Mouse (Mus musculus) forebrain, embryonic 12.5 days (tissue): ENCODE data around the gene Mast4. TPM values are rescaled to one million over a fixed set of nuclear protein-coding genes. Genes with fewer than 3 reads are reported as not detected.

Source experiments
- ATAC-seq: fragments of 200-750 bp; cut with Nextera tagmentation; 2 replicates; pipeline ENCODE4 v1.8.0; 2017; ENCODE audit warnings: moderate TSS enrichment; ENCODE audit not compliant: low FRiP score
- H3K27ac ChIP-seq: fragments of 300-500 bp; sonication (generic); 2 replicates; pipeline ENCODE4 v1.5.1; 2016; ENCODE audit warnings: mild to moderate bottlenecking
- H3K27me3 ChIP-seq: fragments of 300-500 bp; sonication (generic); 2 replicates; pipeline ENCODE4 v1.6.1; 2016; ENCODE audit warnings: mild to moderate bottlenecking
- H3K36me3 ChIP-seq: fragments of 300-500 bp; sonication (generic); replicated peaks from 2 replicates; pipeline ENCODE4 v1.6.1; 2016; ENCODE audit warnings: mild to moderate bottlenecking
- H3K4me1 ChIP-seq: fragments of 300-500 bp; sonication (generic); 2 replicates; pipeline ENCODE4 v1.6.1; 2016
- H3K4me2 ChIP-seq: fragments of 300-500 bp; sonication (generic); 2 replicates; pipeline ENCODE4 v1.6.1; 2016; ENCODE audit warnings: mild to moderate bottlenecking, moderate library complexity
- H3K4me3 ChIP-seq: fragments of 300-500 bp; sonication (generic); replicated peaks from 2 replicates; pipeline ENCODE4 v1.5.1; 2016; ENCODE audit warnings: mild to moderate bottlenecking
- H3K9ac ChIP-seq: fragments of 300-500 bp; sonication (generic); 2 replicates; pipeline ENCODE4 v1.6.1; 2016; ENCODE audit warnings: mild to moderate bottlenecking
- H3K9me3 ChIP-seq: fragments of 300-500 bp; sonication (generic); 2 replicates; pipeline ENCODE4 v1.6.1; 2016
- WGBS: fragments of 180-500 bp; shearing (Covaris S2); methylation state at CpG from one replicate; pipeline ENCODE4 v1.1.7; 2016; 5-methylcytosine and 5-hydroxymethylcytosine counted together
- polyA plus RNA-seq: library from polyadenylated mRNA; unstranded; fragments of >200 nt; fragmentation: Nextera tagmentation; extraction: Ambion mirVana; gene quantifications from 2 replicates; pipeline ENCODE4 v1.2.1, GENCODE M21; 2016

The Mast4 gene
- polyA plus RNA-seq, 1 experiment from 2014 or later, result 21.5 TPM

DNA sequence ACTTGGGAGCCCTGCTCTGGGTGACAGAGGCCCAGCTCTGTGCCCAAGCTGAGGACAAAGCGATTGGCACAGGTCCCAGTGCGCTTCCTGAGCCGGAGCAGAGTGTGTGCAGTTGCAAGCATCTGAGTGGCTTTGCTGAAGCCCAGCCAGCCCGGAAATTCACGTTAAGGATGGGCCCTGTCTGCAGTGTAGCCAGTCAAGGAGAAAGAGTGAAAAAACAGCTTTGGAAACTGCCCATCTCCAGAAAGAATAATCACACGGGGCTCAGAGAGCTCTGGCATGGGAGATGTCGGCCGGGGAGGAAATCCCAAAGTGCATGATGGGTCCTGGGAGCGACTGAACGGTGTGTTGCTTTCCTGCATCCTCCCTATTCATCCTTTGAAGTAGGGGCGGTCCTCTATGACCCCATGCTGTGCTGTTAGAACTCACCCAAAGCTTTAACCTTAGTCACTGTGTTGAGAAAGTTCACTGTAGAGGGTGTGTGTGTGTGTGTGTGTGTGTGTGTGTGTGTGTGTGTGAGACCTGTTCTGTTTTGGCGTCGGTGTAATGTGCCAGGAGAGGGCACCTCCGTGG is 635.5 kb downstream of the Mast4 start:
- Histone ChIP-seq H3K4me3 (peak overlapping the region; percentile 15; the same call in 1 of the 2 replicates), H3K36me3 (no peaks in the 10 kb centered on the region), H3K9ac (0 out of 2 replicates have a peak overlapping the region, but pooled peaks have one; percentile 8), H3K27me3 (no peaks in the 10 kb centered on the region), H3K4me2 (peak overlapping the region; percentile 36), H3K27ac (peak overlapping the region; percentile 89), H3K4me1 (peaks cover 27% of the 10 kb centered on the region), H3K9me3 (no peaks in the 10 kb centered on the region)
- WGBS, result 21% methylated on average over 14 of the region's 14 CpGs
- peak; percentile 92 for ATAC-seq

DNA sequence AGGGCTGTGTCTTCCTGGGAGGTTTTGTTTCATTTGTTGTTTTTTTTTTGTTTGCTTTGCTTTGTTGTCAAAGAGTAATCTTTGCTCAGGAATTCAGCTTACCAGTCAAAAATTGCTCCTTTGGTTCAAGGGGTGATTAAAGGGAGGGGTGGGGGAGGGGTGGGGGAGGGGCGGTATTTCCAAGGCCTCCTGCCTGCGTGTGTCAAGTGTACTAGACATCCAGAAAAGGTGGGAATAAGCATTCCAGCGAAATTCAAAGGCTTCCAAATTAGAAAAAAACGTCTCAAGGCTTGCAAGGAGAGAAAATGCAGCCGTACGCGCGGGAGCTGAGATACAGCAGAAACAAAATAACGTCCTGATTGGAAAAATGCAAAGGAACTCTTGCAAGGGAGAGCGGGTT is 636.0 kb downstream of the Mast4 start:
- H3K27ac ChIP-seq, result peak overlapping the region; percentile 89
- H3K4me1 ChIP-seq, result peaks cover 27% of the 10 kb centered on the region
- H3K9me3 ChIP-seq, result no peaks in the 10 kb centered on the region
- H3K27me3 ChIP-seq, result no peaks in the 10 kb centered on the region
- H3K36me3 ChIP-seq, result no peaks in the 10 kb centered on the region
- H3K4me2 ChIP-seq, result peak overlapping the region; percentile 36
- ATAC-seq, result peak; percentile 50; the same call in 1 of the 2 replicates
- H3K9ac ChIP-seq, result 0 out of 2 replicates have a peak overlapping the region, but pooled peaks have one; percentile 8
- peak overlapping the region; percentile 15 for H3K4me3 ChIP-seq
- WGBS, result 10% methylated on average over 10 of the region's 10 CpGs

DNA sequence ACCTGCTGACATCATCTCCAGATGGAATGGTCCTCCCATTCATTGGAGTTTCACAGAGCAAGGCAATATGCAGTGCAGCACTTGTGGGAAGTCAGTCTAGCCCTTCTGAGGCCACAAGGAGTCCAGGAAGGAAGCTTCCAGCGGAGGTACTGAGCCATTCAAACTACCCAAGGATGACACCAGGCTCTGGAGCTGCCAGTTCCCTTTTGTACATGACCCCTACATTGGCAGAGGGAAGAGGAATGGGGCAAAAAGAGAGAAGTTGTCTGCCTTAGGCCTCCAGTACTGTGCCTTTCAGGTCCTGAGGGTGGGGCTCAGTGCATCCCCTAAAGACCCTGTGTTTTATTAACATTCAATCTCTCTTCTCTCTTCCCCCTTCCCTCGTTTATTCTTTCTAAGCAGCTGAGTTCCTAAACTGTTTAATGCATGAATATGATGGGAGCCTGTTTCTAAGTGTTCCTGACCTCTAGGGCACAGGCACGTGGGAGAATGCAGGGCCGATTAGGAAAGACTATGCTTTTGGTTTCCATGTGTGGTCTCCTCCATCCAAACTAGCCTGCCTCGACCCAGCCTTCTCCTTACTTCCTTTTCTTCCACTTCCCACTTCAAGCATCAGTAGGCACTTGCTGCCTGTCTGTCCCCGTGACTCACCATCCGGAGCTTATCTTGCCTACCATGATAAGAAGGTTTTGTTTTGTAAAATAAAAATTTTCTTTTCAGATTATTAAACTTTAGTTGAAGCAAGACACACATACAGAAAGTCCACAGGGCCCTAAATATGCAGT is 639.0 kb downstream of the Mast4 start:
- Histone ChIP-seq H3K27me3 (no peaks in the 10 kb centered on the region), H3K9me3 (no peaks in the 10 kb centered on the region), H3K9ac (no peak overlapping the region), H3K4me2 (no peak overlapping the region), H3K27ac (no peak overlapping the region), H3K4me1 (peaks cover 31% of the 10 kb centered on the region), H3K4me3 (no peak overlapping the region), H3K36me3 (no peaks in the 10 kb centered on the region)
- no peak for ATAC-seq
- 80% methylated on average over 7 of the region's 7 CpGs for WGBS

DNA sequence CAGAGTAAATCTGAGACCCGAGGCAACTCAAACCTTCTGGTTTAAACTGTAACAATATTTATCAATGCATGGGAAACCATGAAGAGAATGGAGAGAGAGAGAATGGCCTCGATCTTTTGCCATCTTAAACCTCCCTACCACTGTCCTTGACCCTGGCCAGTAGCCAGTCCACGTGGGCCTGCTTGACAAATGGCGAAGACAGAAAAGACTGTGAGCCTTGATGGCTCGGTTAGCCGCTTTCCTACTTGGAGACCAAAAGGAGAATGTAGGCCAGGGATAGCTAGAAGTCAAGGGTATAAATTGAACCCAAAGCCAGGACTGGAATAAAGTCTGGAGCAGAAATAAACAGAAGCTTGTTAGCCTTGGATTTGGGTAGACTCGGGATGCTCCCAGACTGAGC is 640.1 kb downstream of the Mast4 start:
- ATAC-seq, result no peak
- no peaks in the 10 kb centered on the region for H3K27me3 ChIP-seq
- WGBS, result 94% methylated on average over 7 of the region's 7 CpGs
- no peak overlapping the region for H3K4me3 ChIP-seq
- no peak overlapping the region for H3K9ac ChIP-seq
- H3K9me3 ChIP-seq, result no peaks in the 10 kb centered on the region
- H3K36me3 ChIP-seq, result no peaks in the 10 kb centered on the region
- peaks cover 23% of the 10 kb centered on the region for H3K4me1 ChIP-seq
- no peak overlapping the region for H3K4me2 ChIP-seq
- no peak overlapping the region for H3K27ac ChIP-seq

DNA sequence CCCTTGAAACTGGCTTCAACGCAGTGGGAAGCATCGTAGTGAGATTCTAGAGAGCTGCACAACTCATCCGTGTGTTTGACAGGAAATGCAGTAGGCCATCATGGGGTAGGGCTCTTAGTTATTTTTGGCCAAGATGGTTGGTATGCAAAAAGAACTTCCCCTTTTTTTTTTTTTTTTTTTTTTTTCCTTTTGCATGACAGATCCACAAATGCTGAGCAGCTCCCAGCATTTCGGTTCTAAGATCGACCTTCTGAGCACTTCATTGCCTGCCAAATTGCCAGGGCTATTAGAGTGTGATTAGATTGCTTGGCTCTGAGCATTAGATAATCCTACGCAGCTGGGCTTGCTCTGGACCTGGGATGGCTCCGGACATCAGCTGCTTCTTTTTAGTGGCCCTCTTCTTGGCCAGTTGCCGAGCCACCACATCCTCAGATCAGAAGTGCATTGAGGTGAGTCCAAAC is 640.9 kb downstream of the Mast4 start, which contains the start of gene Cd180:
TSS of gene Cd180 (plus strand) at position 218 of the 461 bp plus-strand sequence.
- ATAC-seq, result no peak
- Histone ChIP-seq H3K27ac (no peak within 1 kb of the TSS), H3K4me3 (no peak within 1 kb of the TSS), H3K4me2 (no peak within 1 kb of the TSS), H3K36me3 (no peaks in the 10 kb centered on the region), H3K4me1 (peaks cover 15% of the 10 kb centered on the region), H3K9me3 (no peaks in the 10 kb centered on the region), H3K27me3 (no peaks in the 10 kb centered on the region), H3K9ac (no peak within 1 kb of the TSS)
- 93% methylated on average over 8 of the region's 8 CpGs for WGBS

DNA sequence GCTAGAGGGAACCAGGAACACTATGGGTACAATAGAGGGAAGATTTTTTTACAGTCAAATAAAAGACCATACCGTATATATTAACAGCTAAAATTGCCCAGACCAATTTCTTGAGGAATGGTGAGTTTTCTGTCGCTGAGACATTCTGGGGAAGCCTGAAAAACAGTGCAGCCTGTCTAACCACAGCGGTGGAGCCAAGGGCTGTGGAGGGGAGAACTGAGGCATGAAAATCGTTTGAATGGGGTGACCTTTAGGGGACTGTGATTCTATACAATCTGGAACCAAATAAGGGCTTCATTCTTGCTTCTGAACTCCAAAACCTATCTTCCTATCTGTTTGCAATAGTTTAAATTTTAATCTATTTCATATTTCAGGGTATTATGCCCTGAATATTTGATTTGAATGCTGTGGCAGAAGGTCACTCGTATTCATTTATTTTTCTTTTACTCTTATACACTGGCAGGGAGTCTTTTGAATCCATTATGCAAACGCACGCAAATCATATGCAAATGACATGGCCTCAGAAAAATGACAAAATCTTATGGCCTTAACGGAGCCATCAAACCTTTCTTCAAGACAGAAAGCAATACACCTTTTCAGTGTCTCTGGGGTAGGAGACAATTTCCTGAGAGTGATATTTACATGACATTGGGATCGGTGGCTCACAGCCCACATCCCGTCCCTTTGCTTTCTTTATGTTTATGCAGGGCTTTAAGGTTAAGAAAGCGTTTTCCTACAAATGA is 642.7 kb downstream of the Mast4 start:
- no peak overlapping the region for H3K27ac ChIP-seq
- H3K9me3 ChIP-seq, result no peaks in the 10 kb centered on the region
- no peaks in the 10 kb centered on the region for H3K27me3 ChIP-seq
- no peak overlapping the region for H3K9ac ChIP-seq
- no peak overlapping the region for H3K4me3 ChIP-seq
- ATAC-seq, result no peak
- 51% methylated on average over 11 of the region's 11 CpGs for WGBS
- no peaks in the 10 kb centered on the region for H3K36me3 ChIP-seq
- peaks cover 13% of the 10 kb centered on the region for H3K4me1 ChIP-seq
- no peak overlapping the region for H3K4me2 ChIP-seq

DNA sequence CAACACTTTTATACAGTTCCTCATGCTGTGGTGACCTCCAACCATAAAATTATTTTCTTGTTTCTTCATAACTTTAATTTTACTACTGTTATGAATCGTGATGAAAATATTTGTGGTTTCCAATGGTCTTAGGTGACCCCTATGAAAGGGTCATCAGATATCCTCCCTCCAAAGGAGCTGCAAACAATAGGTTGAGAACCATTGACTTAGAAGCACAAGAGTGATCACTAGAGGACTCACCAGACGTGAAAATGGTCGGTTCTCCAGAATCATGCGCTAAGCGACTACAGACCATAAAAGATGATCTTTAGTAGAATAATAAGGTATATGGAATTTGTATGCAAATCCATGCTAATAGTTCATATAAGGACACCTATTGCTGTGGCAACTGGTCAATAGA is 644.1 kb downstream of the Mast4 start:
- no peak for ATAC-seq
- Histone ChIP-seq H3K27ac (no peak overlapping the region), H3K4me3 (no peak overlapping the region), H3K4me2 (no peak overlapping the region), H3K27me3 (no peaks in the 10 kb centered on the region), H3K4me1 (peaks cover 13% of the 10 kb centered on the region), H3K9me3 (no peaks in the 10 kb centered on the region), H3K9ac (no peak overlapping the region), H3K36me3 (no peaks in the 10 kb centered on the region)
- WGBS, result 90% methylated on average over 5 of the region's 5 CpGs

DNA sequence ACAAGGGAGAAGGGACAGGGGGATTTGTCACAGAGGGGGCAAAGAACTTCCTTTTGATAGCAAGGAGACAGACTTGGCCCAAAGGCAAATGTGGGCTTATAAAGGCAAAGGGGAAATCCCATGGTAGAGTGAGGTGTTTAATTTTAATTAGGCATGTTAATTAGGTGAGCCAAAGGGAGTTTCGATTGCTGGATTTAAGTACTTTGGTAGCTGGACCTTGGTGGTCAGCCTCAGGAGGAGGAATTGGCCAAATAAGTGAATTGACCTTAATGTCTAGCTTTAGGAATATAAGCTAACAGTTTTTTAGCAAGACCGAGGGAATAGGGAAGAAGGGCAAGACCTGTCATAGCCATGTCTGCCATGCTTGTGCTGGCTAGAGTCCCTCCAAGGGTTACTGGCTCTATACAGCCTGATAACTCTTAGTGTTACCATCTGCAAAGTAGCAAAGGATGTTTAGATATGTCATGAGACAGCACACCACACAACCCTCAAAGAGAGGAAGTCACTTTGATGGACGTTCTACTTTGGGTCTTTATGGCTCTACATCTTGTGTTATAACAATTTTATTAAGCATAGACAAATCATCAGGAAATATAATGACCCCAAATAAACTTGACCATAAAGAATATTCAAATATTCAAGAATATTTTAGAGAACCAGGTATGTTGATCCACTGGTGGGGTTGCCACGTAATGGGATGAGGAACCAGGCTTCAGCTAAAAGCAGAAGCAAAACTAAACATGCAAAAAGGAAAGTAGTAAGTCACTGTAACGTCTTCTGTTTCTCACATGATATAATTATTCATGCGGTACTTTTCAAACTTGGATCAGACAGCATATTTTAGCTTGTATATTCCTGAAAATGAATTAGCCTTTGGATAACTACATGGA is 644.9 kb downstream of the Mast4 start:
- WGBS, result 87% methylated on average over 6 of the region's 6 CpGs

DNA sequence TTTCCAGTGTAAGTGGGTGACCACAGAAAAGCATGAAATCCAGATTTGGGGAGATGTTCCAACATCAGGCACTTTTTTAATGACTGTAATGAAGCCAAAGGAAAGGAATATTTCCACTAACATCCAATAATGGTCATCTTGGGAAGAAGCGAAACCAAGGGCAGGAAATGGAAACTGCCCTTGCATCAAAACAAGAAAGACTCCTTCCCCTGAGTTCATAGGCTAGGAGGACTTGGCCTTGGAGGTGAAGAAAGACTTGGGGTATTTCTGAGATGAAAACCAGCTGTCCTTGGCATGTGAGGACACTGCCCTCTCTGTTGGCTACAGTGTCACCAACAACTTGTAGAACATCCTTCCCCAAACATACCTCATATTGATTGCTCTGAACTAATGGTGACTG is 646.2 kb downstream of the Mast4 start:
- Histone ChIP-seq H3K4me3 (no peak overlapping the region), H3K4me2 (no peak overlapping the region), H3K27me3 (no peaks in the 10 kb centered on the region), H3K36me3 (no peaks in the 10 kb centered on the region), H3K9me3 (no peaks in the 10 kb centered on the region), H3K9ac (no peak overlapping the region), H3K4me1 (peaks cover 13% of the 10 kb centered on the region), H3K27ac (no peak overlapping the region)
- ATAC-seq, result no peak
- 96% methylated on average over 1 of the region's 1 CpGs for WGBS

More for the DNA sequence above, 644.9 kb downstream of the Mast4 start:
- no peak for ATAC-seq
- no peak overlapping the region for H3K4me3 ChIP-seq
- H3K27me3 ChIP-seq, result no peaks in the 10 kb centered on the region
- no peak overlapping the region for H3K4me2 ChIP-seq
- H3K9me3 ChIP-seq, result no peaks in the 10 kb centered on the region
- H3K36me3 ChIP-seq, result no peaks in the 10 kb centered on the region
- H3K9ac ChIP-seq, result no peak overlapping the region
- H3K27ac ChIP-seq, result no peak overlapping the region
- H3K4me1 ChIP-seq, result peaks cover 13% of the 10 kb centered on the region

DNA sequence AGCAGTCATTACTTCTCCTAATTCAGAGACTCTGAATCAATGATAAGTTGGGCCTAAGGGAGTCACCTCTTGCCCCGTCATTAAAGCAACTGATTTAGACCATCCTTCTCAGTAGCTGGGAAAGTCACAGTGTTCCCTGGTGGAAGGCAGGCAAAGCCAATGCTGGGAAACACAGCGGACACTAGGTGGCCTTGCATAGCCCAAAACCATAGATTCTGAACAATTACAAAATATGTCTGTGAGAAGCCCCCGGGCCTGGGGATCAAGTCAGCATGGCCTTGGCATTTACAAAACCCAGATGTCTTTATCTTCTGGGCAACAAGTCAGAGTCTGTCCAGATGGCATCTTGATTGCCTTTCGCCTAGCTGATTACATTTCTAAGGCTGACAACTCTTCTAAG is 649.4 kb downstream of the Mast4 start:
- no peak overlapping the region for H3K9ac ChIP-seq
- H3K4me3 ChIP-seq, result no peak overlapping the region
- H3K36me3 ChIP-seq, result no peaks in the 10 kb centered on the region
- no peak overlapping the region for H3K4me2 ChIP-seq
- H3K27ac ChIP-seq, result no peak overlapping the region
- H3K9me3 ChIP-seq, result no peaks in the 10 kb centered on the region
- no peaks in the 10 kb centered on the region for H3K27me3 ChIP-seq
- no peaks in the 10 kb centered on the region for H3K4me1 ChIP-seq
- WGBS, result 84% methylated on average over 4 of the region's 4 CpGs
- ATAC-seq, result no peak
